Mouse (Mus musculus) intestine, embryonic 14.5 days (tissue): Measurements from ENCODE around the gene Pla2g4d. TPM values are rescaled to one million over a fixed set of nuclear protein-coding genes. Genes with fewer than 3 reads are reported as not detected.
"Not testable (repeated sequence)": the region's sequence is repeated elsewhere in the genome, so short reads cannot be mapped to it uniquely, and the experiment has no call there.

Experiments used
- ATAC-seq: fragments of 200-750 bp; cut with Nextera tagmentation; replicated peaks from 2 replicates; pipeline ENCODE4 v1.8.0; 2017; ENCODE audit warnings: low read depth, moderate number of reproducible peaks, moderate TSS enrichment, moderate library complexity; ENCODE audit not compliant: low FRiP score, low TSS enrichment
- DNase-seq: peaks from one replicate; pipeline ENCODE4 v3.0.0-alpha.2; 2018; ENCODE audit warnings: low spot score
- H3K27ac ChIP-seq: fragments of 300-500 bp; sonication (generic); 2 replicates; pipeline ENCODE4 v1.5.1; 2014; ENCODE audit warnings: low read depth, mild to moderate bottlenecking, control low read depth
- H3K27me3 ChIP-seq: fragments of 300-500 bp; sonication (generic); replicated peaks from 2 replicates; pipeline ENCODE4 v1.6.1; 2014; ENCODE audit warnings: low read length, control low read depth; ENCODE audit not compliant: control insufficient read depth, insufficient read depth
- H3K36me3 ChIP-seq: fragments of 300-500 bp; sonication (generic); 2 replicates; pipeline ENCODE4 v1.6.1; 2014; ENCODE audit warnings: low read length, control low read depth; ENCODE audit not compliant: control insufficient read depth, insufficient read depth
- H3K4me1 ChIP-seq: fragments of 300-500 bp; sonication (generic); replicated peaks from 2 replicates; pipeline ENCODE4 v1.6.1; 2014; ENCODE audit warnings: low read length, control low read depth, mixed read lengths; ENCODE audit not compliant: control insufficient read depth, insufficient read depth
- H3K4me2 ChIP-seq: fragments of 300-500 bp; sonication (generic); 2 replicates; pipeline ENCODE4 v1.6.1; 2014; ENCODE audit warnings: low read length
- H3K4me3 ChIP-seq: fragments of 300-500 bp; sonication (generic); 2 replicates; pipeline ENCODE4 v1.5.1; 2014; ENCODE audit warnings: low read depth, low read length, control low read depth, mixed read lengths
- H3K9ac ChIP-seq: fragments of 300-500 bp; sonication (generic); 2 replicates; pipeline ENCODE4 v1.6.1; 2014; ENCODE audit warnings: mild to moderate bottlenecking, low read length
- H3K9me3 ChIP-seq: fragments of 300-500 bp; sonication (generic); 2 replicates; pipeline ENCODE4 v1.6.1; 2016; ENCODE audit warnings: low read length, control low read depth; ENCODE audit not compliant: control insufficient read depth
- whole genome bisulfite sequencing: fragments of 180-500 bp; shearing (Covaris S2); extraction: QIAGEN DNeasy Blood & Tissue Kit; methylation state at CpG from one replicate; pipeline ENCODE4 v1.1.7; 2014; 5-methylcytosine and 5-hydroxymethylcytosine counted together
- polyA plus RNA-seq: library from polyadenylated mRNA; unstranded; fragments of >200 nt; fragmentation: Nextera tagmentation; extraction: Ambion mirVana; gene quantifications from 2 replicates; pipeline ENCODE4 v1.2.1, GENCODE M21; 2014

Gene Pla2g4d
- polyA plus RNA-seq, 1 experiment from 2014 or later: 0.04 TPM

- Histone ChIP-seq H3K27ac (no peak overlapping the region), H3K4me1 (no peaks in the 10 kb centered on the region; the same call in 1 of the 2 replicates), H3K9me3 (no peaks in the 10 kb centered on the region), H3K36me3 (no peaks in the 10 kb centered on the region), H3K4me3 (peak overlapping the region; percentile 37), H3K27me3 (peaks cover 14% of the 10 kb centered on the region), H3K4me2 (peak overlapping the region; percentile 73), H3K9ac (peak overlapping the region; percentile 11; the same call in 1 of the 2 replicates)
- 19% methylated on average over 9 of the region's 9 CpGs for WGBS
- no peak for DNase-seq
- 0 out of 2 replicates have a peak, but pooled peaks have one; percentile 36 for ATAC-seq
These were observed 43.5 kb downstream of the Pla2g4d start for GRCm38 (mm10) chr2:120245421-120246016.

DNA sequence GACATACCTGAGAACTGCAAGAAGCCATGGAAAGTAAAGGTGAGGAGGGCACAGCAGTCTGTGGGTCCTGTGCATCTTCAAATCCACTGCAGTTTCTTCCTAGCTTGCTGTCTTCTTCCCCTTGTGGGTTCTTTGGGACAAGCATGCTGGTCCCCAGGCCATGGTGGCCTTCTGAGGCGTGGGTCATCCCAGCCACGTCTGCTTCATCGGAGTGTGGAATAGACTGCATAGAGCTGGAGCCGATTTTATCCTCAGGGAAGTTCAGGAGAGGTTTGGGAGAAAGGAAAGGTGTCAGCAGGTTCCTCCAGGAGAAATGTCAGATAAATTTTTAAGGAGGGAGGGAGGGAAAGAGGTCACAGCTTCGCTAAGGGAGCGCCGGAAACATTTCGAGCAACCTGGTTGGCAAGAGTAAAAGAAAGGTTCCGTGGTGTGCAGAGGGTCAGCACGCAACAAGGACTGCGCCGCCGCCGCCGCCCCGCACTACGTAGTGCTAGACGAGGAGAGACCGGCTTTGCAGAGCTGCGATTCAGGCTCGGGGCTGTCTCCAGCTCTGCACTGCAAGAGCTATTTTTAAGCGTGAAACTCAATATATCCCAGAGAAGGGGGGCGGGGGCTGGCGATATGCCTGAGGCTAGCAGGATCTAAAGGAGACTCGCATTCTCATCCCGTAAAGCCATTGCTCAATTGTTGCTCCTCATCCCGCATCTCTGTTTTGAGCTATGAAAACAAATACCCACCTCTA lies 44.1 kb downstream of the Pla2g4d start, which contains the start of gene Pla2g4e:
Gene Pla2g4e (minus strand): TSS at position 657 of the 742 bp plus-strand sequence.
- H3K4me1 ChIP-seq: no peaks in the 10 kb centered on the region; the same call in 1 of the 2 replicates
- ATAC-seq (0 out of 2 replicates have a peak, but pooled peaks have one; percentile 60), DNase-seq (peak; percentile 69)
- no peaks in the 10 kb centered on the region for H3K36me3 ChIP-seq
- peaks cover 14% of the 10 kb centered on the region for H3K27me3 ChIP-seq
- peak within 1 kb of the TSS; percentile 11; the same call in 1 of the 2 replicates for H3K9ac ChIP-seq
- peak within 1 kb of the TSS; percentile 37 for H3K4me3 ChIP-seq
- H3K4me2 ChIP-seq: peak within 1 kb of the TSS; percentile 73
- WGBS: 4% methylated on average over 27 of the region's 27 CpGs
- no peaks in the 10 kb centered on the region for H3K9me3 ChIP-seq
- no peak within 1 kb of the TSS for H3K27ac ChIP-seq

- 84% methylated on average over 2 of the region's 2 CpGs for WGBS
- Histone ChIP-seq H3K4me1 (no peaks in the 10 kb centered on the region; the same call in 1 of the 2 replicates), H3K27ac (no peak overlapping the region), H3K27me3 (peaks cover 14% of the 10 kb centered on the region), H3K9ac (no peak overlapping the region), H3K4me2 (no peak overlapping the region), H3K9me3 (no peaks in the 10 kb centered on the region), H3K4me3 (no peak overlapping the region), H3K36me3 (no peaks in the 10 kb centered on the region)
- ATAC-seq (no peak), DNase-seq (no peak)
These were observed 45.0 kb downstream of the Pla2g4d start for GRCm38 (mm10) chr2:120243995-120244394.

DNA sequence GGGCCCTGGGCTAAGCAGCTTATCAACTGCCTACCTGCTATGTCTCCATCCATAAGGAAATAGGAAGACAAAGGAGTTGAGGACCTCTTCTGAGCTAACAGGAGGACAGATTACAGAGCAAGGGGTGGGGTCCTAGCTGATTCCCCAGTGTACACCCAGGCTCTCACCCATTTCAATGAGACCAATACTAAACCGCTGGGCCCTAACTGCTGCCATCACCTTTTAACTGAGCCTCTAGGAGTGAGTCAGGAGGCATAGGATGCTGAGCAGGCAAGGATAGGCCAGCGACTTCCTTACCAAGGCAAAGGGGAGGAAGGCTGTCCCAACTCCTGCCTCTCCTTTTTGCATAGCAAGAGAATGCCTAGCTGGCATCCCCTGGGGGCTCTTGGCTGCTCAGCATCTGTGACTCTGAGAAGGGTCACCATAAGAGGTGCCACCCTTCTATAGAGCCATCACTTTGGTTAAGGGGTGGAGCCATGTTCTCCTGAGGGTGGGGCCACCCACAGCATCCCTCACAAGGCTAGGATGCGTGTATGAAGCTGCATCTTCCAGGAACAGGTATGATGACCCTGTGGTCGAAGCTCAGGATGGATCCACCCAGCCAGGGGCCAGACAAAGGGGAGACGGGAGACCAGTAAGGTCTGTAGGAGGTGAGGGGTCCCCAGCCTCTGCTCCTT lies 46.1 kb downstream of the Pla2g4d start:
- Histone ChIP-seq H3K4me2 (no peak overlapping the region), H3K36me3 (no peaks in the 10 kb centered on the region)
- no peak for ATAC-seq

DNA sequence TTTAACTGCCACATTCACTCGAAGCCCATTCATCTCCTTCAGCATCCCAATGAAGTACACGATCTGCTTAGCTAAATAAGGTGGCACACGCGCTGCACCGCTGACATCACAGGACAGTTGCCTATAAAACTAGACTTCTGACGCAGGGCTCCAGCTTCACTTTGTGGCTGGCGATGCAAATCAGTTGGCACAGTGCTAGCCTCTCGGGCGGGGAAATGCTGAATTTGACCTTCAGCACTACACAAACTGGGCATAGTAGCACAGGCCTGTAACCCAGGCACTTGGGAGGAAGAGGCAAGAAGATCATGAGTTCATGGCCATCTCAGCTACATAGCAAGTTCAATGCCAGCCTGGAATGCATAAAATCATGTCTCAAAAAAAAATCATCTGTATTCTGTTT lies 50.3 kb downstream of the Pla2g4d start:
- not testable (repeated sequence) for H3K4me3 ChIP-seq, H3K9ac ChIP-seq, H3K4me1 ChIP-seq, H3K4me2 ChIP-seq, H3K36me3 ChIP-seq, H3K9me3 ChIP-seq, H3K27me3 ChIP-seq, ATAC-seq, H3K27ac ChIP-seq, DNase-seq
- 92% methylated on average over 6 of the region's 9 CpGs for WGBS

More for the DNA sequence above, 46.1 kb downstream of the Pla2g4d start:
- H3K27ac ChIP-seq: no peak overlapping the region
- 81% methylated on average over 5 of the region's 5 CpGs for WGBS
- DNase-seq: no peak
- no peaks in the 10 kb centered on the region; the same call in 1 of the 2 replicates for H3K4me1 ChIP-seq
- H3K9me3 ChIP-seq: no peaks in the 10 kb centered on the region
- no peak overlapping the region for H3K4me3 ChIP-seq
- H3K9ac ChIP-seq: no peak overlapping the region
- H3K27me3 ChIP-seq: peaks cover 14% of the 10 kb centered on the region

- DNase-seq (no peak), ATAC-seq (no peak)
- no peak overlapping the region for H3K4me2 ChIP-seq
- H3K9ac ChIP-seq: no peak overlapping the region
- H3K27ac ChIP-seq: no peak overlapping the region
- no peaks in the 10 kb centered on the region for H3K27me3 ChIP-seq
- H3K36me3 ChIP-seq: no peaks in the 10 kb centered on the region
- H3K4me3 ChIP-seq: no peak overlapping the region
- WGBS: 67% methylated on average over 5 of the region's 5 CpGs
- H3K9me3 ChIP-seq: no peaks in the 10 kb centered on the region
- H3K4me1 ChIP-seq: no peaks in the 10 kb centered on the region
These were observed 51.2 kb downstream of the Pla2g4d start for GRCm38 (mm10) chr2:120237784-120238183.

GRCm38 (mm10) chr2:120235947-120236640 lies 52.9 kb downstream of the Pla2g4d start:
- Histone ChIP-seq H3K4me2 (no peak overlapping the region), H3K4me3 (no peak overlapping the region), H3K9me3 (no peaks in the 10 kb centered on the region), H3K27me3 (no peaks in the 10 kb centered on the region), H3K9ac (no peak overlapping the region), H3K27ac (no peak overlapping the region), H3K4me1 (no peaks in the 10 kb centered on the region), H3K36me3 (no peaks in the 10 kb centered on the region)
- DNase-seq: no peak
- ATAC-seq: no peak
- 77% methylated on average over 3 of the region's 3 CpGs for WGBS

DNA sequence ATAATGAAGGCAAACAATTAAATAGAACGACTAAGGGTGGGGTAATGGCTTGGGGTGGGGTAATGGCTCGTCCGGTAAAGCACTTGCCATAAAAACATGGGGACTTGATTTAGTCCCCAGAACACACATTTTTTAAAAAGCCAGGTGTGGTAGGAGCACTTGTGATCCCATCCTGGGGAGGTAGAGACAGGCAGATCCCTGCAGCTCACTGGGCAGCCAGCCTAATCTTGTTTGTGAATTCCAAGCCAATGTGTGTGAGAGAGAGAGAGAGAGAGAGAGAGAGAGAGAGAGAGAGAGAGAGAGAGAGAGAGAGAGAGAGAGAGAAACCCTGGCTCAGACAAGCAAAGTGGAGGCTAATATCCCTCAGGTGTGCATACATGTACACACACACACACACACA lies 53.6 kb downstream of the Pla2g4d start:
- H3K27ac ChIP-seq: no peak overlapping the region
- no peak for DNase-seq
- H3K4me2 ChIP-seq: no peak overlapping the region
- no peaks in the 10 kb centered on the region for H3K9me3 ChIP-seq
- no peaks in the 10 kb centered on the region for H3K27me3 ChIP-seq
- no peaks in the 10 kb centered on the region for H3K4me1 ChIP-seq
- no peak for ATAC-seq
- H3K36me3 ChIP-seq: no peaks in the 10 kb centered on the region
- H3K4me3 ChIP-seq: no peak overlapping the region
- no peak overlapping the region for H3K9ac ChIP-seq
- WGBS: 57% methylated on average over 3 of the region's 3 CpGs
